Mouse (Mus musculus) bone marrow, adult 2 months (tissue): ENCODE data around the gene Aox2. TPM values are rescaled to one million over a fixed set of nuclear protein-coding genes. Genes with fewer than 3 reads are reported as not detected.

Source experiments
- H3K27ac ChIP-seq: fragments of 200-500 bp; 2 replicates; pipeline ENCODE4 v1.5.1; 2012; ENCODE audit warnings: low read depth, mild to moderate bottlenecking, control low read depth, inconsistent platforms, low read length; ENCODE audit not compliant: control insufficient read depth, poor library complexity, insufficient read depth
- H3K4me1 ChIP-seq: fragments of 200-500 bp; 2 replicates; pipeline ENCODE4 v1.6.1; 2011; ENCODE audit warnings: low read length; ENCODE audit not compliant: control insufficient read depth, insufficient read depth
- H3K4me3 ChIP-seq: fragments of 200-500 bp; replicated peaks from 2 replicates; pipeline ENCODE3; 2011; ENCODE audit warnings: mild to moderate bottlenecking, low read depth, low read length, control low read depth; ENCODE audit not compliant: control insufficient read depth
- CTCF ChIP-seq: fragments of 200-500 bp; IDR thresholded peaks from 2 replicates; pipeline ENCODE4 v1.5.1; 2011; ENCODE audit warnings: low read length, control low read depth; ENCODE audit not compliant: control insufficient read depth, insufficient read depth
- POLR2A ChIP-seq: fragments of 200-500 bp; IDR thresholded peaks from 2 replicates; pipeline ENCODE4 v1.6.1; 2011; ENCODE audit warnings: low read depth, mild to moderate bottlenecking, control low read depth, low read length, borderline replicate concordance; ENCODE audit not compliant: control insufficient read depth
- WGBS: fragments of 180-500 bp; shearing (Covaris S2); methylation state at CpG from one replicate; pipeline ENCODE4 v1.1.7; 2018; 5-methylcytosine and 5-hydroxymethylcytosine counted together
- polyA plus RNA-seq: library from polyadenylated mRNA; stranded (reverse); fragments of >200 nt; gene quantifications from 2 replicates; pipeline ENCODE4 v1.2.4, GENCODE M21; 2011; ENCODE audit warnings: low replicate concordance; ENCODE audit not compliant: missing spikeins, insufficient read depth, insufficient read length

Aox2 gene
- polyA plus RNA-seq, 1 experiment = not detected

GRCm38 (mm10) chr1:58423371-58424248 is 145.5 kb downstream of the Aox2 start, which contains the start of gene Clk1:
Gene Clk1 (minus strand): TSS chr1:58424066.
- peak within 1 kb of the TSS; percentile 98 for H3K27ac ChIP-seq
- H3K4me3 ChIP-seq = peak within 1 kb of the TSS; percentile 84
- no peaks in the 10 kb centered on the region; the same call in 1 of the 2 replicates for H3K4me1 ChIP-seq
- under 1% methylated on average over 79 of the region's 79 CpGs for WGBS
- TF ChIP-seq CTCF (no peak), POLR2A (peak; percentile 93)

GRCm38 (mm10) chr1:58424551-58424950 is 146.4 kb downstream of the Aox2 start:
- TF ChIP-seq POLR2A (no peak), CTCF (no peak)
- Histone ChIP-seq H3K4me3 (no peak overlapping the region), H3K27ac (no peak overlapping the region), H3K4me1 (no peaks in the 10 kb centered on the region; the same call in 1 of the 2 replicates)
- WGBS = 88% methylated on average over 3 of the region's 3 CpGs

Other genes starting within 250 kb of the Aox2 start
- 0.30 TPM in 1 of 2 replicates, not detected in the other for gene Aox1, start 248.4 kb upstream of the Aox2 start, polyA plus RNA-seq
- 1.5 TPM in 1 of 2 replicates, not detected in the other for gene Aox3, start 165.2 kb upstream of the Aox2 start, polyA plus RNA-seq
- gene Aox4, start 67.9 kb upstream of the Aox2 start, polyA plus RNA-seq = not detected in 2 replicates
- 46.8 and 85.4 TPM in 2 replicates for gene Bzw1, start 114.6 kb downstream of the Aox2 start, polyA plus RNA-seq
- gene Clk1, start 145.7 kb downstream of the Aox2 start, polyA plus RNA-seq = 144 and 359 TPM in 2 replicates
- gene Nif3l1, start 166.8 kb downstream of the Aox2 start, polyA plus RNA-seq = 6.0 and 10.0 TPM in 2 replicates
- 14.3 and 50.2 TPM in 2 replicates for gene Ppil3, start 167.2 kb downstream of the Aox2 start, polyA plus RNA-seq
- 22.4 and 22.6 TPM in 2 replicates for gene Orc2, start 226.8 kb downstream of the Aox2 start, polyA plus RNA-seq